Mouse (Mus musculus) stomach, postnatal 0 days (tissue): Measurements from ENCODE around the gene Aktip. TPM values are rescaled to one million over a fixed set of nuclear protein-coding genes. Genes with fewer than 3 reads are reported as not detected.

Source experiments
- ATAC-seq: fragments of 200-750 bp; cut with Nextera tagmentation; 2 replicates; pipeline ENCODE4 v1.8.0; 2017; ENCODE audit not compliant: low FRiP score, low TSS enrichment
- DNase-seq: peaks from one replicate; pipeline ENCODE4 v3.0.0-alpha.2; 2016; ENCODE audit warnings: low spot score
- H3K27ac ChIP-seq: fragments of 300-500 bp; sonication (generic); replicated peaks from 2 replicates; pipeline ENCODE4 v1.5.1; 2014; ENCODE audit warnings: mild to moderate bottlenecking, control low read depth
- H3K27me3 ChIP-seq: fragments of 300-500 bp; sonication (generic); 2 replicates; pipeline ENCODE4 v1.6.1; 2014; ENCODE audit warnings: low read length; ENCODE audit not compliant: control insufficient read depth, insufficient read depth
- H3K36me3 ChIP-seq: fragments of 300-500 bp; sonication (generic); 2 replicates; pipeline ENCODE4 v1.6.1; 2014; ENCODE audit warnings: low read length, mixed read lengths; ENCODE audit not compliant: control insufficient read depth, insufficient read depth
- H3K4me1 ChIP-seq: fragments of 300-500 bp; sonication (generic); replicated peaks from 2 replicates; pipeline ENCODE4 v1.6.1; 2014; ENCODE audit warnings: antibody characterized with exemption; ENCODE audit not compliant: control insufficient read depth, insufficient read depth
- H3K4me2 ChIP-seq: fragments of 300-500 bp; sonication (generic); replicated peaks from 2 replicates; pipeline ENCODE4 v1.6.1; 2014; ENCODE audit warnings: low read depth, mild to moderate bottlenecking, control low read depth, moderate library complexity
- H3K4me3 ChIP-seq: fragments of 300-500 bp; sonication (generic); 2 replicates; pipeline ENCODE4 v1.5.1; 2014; ENCODE audit warnings: low read depth, low read length, control low read depth
- H3K9ac ChIP-seq: fragments of 300-500 bp; sonication (generic); 2 replicates; pipeline ENCODE4 v1.6.1; 2014; ENCODE audit warnings: mild to moderate bottlenecking, low read length, control low read depth, mixed read lengths
- H3K9me3 ChIP-seq: fragments of 300-500 bp; sonication (generic); 2 replicates; pipeline ENCODE4 v1.6.1; 2016; ENCODE audit warnings: low read length; ENCODE audit not compliant: control insufficient read depth
- CTCF ChIP-seq: IDR thresholded peaks from 2 replicates; pipeline ENCODE4 v1.5.1; 2016; ENCODE audit warnings: antibody characterized with exemption, low read depth, mild to moderate bottlenecking, moderate library complexity
- EP300 ChIP-seq: optimal IDR thresholded peaks from 2 replicates; pipeline ENCODE3; 2016; ENCODE audit warnings: antibody characterized with exemption
- WGBS: fragments of 180-500 bp; shearing (Covaris S2); extraction: QIAGEN DNeasy Blood & Tissue Kit; methylation state at CpG from one replicate; pipeline ENCODE4 v1.1.7; 2014; 5-methylcytosine and 5-hydroxymethylcytosine counted together
- polyA plus RNA-seq: library from polyadenylated mRNA; unstranded; fragments of >200 nt; fragmentation: Nextera tagmentation; extraction: Ambion mirVana; gene quantifications from 2 replicates; pipeline ENCODE4 v1.2.1, GENCODE M21; 2015

The Aktip gene
- polyA plus RNA-seq, 1 experiment from 2014 or later: 42.2 TPM

- TF ChIP-seq EP300 (peak; percentile 52), CTCF (no peak)
- Histone ChIP-seq H3K36me3 (peaks cover 5% of the 10 kb centered on the region; the same call in 1 of the 2 replicates), H3K4me1 (0 out of 2 replicates have a peak, but pooled peaks cover 2% of the 10 kb centered on the region), H3K27ac (peak overlapping the region; percentile 85), H3K4me3 (peak overlapping the region; percentile 90), H3K4me2 (peak overlapping the region; percentile 83), H3K9me3 (no peaks in the 10 kb centered on the region), H3K27me3 (no peaks in the 10 kb centered on the region), H3K9ac (peak overlapping the region; percentile 76)
- DNase-seq (peak; percentile 76), ATAC-seq (peak; percentile 65)
- under 1% methylated on average over 48 of the region's 58 CpGs for WGBS
Observed at GRCm38 (mm10) chr8:91133441-91134069, 66.2 kb downstream of the Aktip start.

- TF ChIP-seq CTCF (no peak), EP300 (no peak)
- no peak for ATAC-seq
- DNase-seq: no peak
- Histone ChIP-seq H3K27ac (no peak overlapping the region), H3K4me3 (peak overlapping the region; percentile 90), H3K9ac (peak overlapping the region; percentile 76), H3K36me3 (peaks cover 5% of the 10 kb centered on the region; the same call in 1 of the 2 replicates), H3K27me3 (no peaks in the 10 kb centered on the region), H3K4me1 (0 out of 2 replicates have a peak, but pooled peaks cover 2% of the 10 kb centered on the region), H3K4me2 (peak overlapping the region; percentile 83), H3K9me3 (no peaks in the 10 kb centered on the region)
- 62% methylated on average over 4 of the region's 4 CpGs for WGBS
Observed at GRCm38 (mm10) chr8:91132731-91133130, 67.0 kb downstream of the Aktip start.

- peaks cover 34% of the 10 kb centered on the region for H3K36me3 ChIP-seq
Observed at GRCm38 (mm10) chr8:91126786-91127185, 73.0 kb downstream of the Aktip start.

GRCm38 (mm10) chr8:91124315-91124714 is 75.5 kb downstream of the Aktip start:
- TF ChIP-seq EP300 (no peak), CTCF (no peak)
- Histone ChIP-seq H3K9me3 (no peaks in the 10 kb centered on the region), H3K27ac (no peak overlapping the region), H3K27me3 (no peaks in the 10 kb centered on the region), H3K4me3 (no peak overlapping the region), H3K9ac (no peak overlapping the region), H3K4me1 (no peaks in the 10 kb centered on the region), H3K36me3 (peaks cover 32% of the 10 kb centered on the region), H3K4me2 (no peak overlapping the region)
- 75% methylated on average over 5 of the region's 5 CpGs for WGBS
- no peak for DNase-seq
- ATAC-seq: peak; percentile 69

More at GRCm38 (mm10) chr8:91126786-91127185, 73.0 kb downstream of the Aktip start:
- Histone ChIP-seq H3K4me1 (no peaks in the 10 kb centered on the region), H3K9ac (no peak overlapping the region), H3K9me3 (no peaks in the 10 kb centered on the region), H3K27me3 (no peaks in the 10 kb centered on the region), H3K4me3 (no peak overlapping the region), H3K27ac (no peak overlapping the region), H3K4me2 (no peak overlapping the region)
- ATAC-seq (no peak), DNase-seq (no peak)
- TF ChIP-seq EP300 (no peak), CTCF (no peak)
- 93% methylated on average over 8 of the region's 8 CpGs for WGBS

- Histone ChIP-seq H3K36me3 (peaks cover 15% of the 10 kb centered on the region), H3K4me2 (no peak overlapping the region), H3K4me3 (no peak overlapping the region), H3K27me3 (no peaks in the 10 kb centered on the region), H3K9ac (no peak overlapping the region), H3K4me1 (no peaks in the 10 kb centered on the region), H3K27ac (no peak overlapping the region), H3K9me3 (no peaks in the 10 kb centered on the region)
- ATAC-seq (no peak), DNase-seq (peak; percentile 27)
- TF ChIP-seq EP300 (no peak), CTCF (peak; percentile 72)
- WGBS: 70% methylated on average over 3 of the region's 3 CpGs
Observed at GRCm38 (mm10) chr8:91118131-91118530, 81.6 kb downstream of the Aktip start.

GRCm38 (mm10) chr8:91117537-91117936 is 82.2 kb downstream of the Aktip start:
- Histone ChIP-seq H3K4me3 (no peak overlapping the region), H3K4me1 (no peaks in the 10 kb centered on the region), H3K27me3 (no peaks in the 10 kb centered on the region), H3K27ac (no peak overlapping the region), H3K4me2 (no peak overlapping the region), H3K9ac (no peak overlapping the region), H3K36me3 (peaks cover 11% of the 10 kb centered on the region), H3K9me3 (no peaks in the 10 kb centered on the region)
- DNase-seq (no peak), ATAC-seq (no peak)
- 91% methylated on average over 4 of the region's 4 CpGs for WGBS
- TF ChIP-seq CTCF: peak; percentile 37
- TF ChIP-seq EP300: no peak
